8 mouse cellular contexts compared by ENCODE assay signal in the genomic region with DNA sequence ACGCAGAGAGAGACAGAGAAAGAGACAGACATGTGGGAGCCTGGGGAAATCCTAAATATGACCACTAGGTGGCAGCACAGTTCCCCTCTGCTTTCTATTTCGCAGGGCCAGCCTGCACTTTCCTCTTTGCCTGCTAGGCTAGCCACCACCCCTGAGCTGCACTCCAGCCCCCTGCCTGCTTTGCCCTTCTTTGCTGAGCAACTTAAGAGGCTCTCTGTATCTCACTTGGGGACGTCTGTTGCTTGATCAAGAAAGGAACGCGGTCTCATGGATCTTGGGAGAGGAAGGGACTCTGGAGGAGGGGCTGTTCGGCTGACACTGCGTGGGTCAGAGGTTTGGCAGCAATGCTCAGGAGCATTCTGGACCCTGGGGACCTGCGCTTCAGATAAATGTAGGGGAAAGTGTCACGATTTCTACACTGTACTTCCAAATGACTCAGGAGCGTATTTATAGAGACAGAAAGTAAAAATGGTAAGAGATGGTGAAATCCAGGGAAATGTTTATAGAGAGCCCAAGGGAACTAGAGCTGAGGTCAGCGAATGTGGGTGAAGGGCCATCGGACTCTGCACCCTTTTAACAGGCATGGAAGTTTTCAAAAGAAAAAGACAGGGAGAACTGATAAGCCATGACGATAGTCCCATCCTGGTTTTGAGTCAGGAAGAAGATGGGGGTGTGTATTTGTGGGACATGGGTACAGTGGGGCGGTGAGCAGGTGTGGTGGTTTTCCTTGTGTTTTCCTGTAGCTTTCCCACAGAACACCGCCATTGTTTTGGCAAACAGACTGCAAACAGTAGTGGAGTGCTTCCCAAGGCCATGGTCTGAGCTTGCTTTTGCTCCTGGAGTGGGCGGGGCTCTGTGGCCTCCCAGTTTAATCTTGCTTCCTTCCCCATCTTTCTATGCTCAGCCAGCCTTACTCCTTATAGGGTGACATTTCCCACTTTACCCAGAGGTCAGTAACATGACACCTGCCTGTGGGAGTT. TPM values are rescaled to one million over a fixed set of nuclear protein-coding genes. Genes with fewer than 3 reads are reported as not detected.
DNase-seq lines count a peak whose midpoint lies in the region; ATAC-seq and TF ChIP-seq lines count a peak whose summit lies in the region.

No protein-coding gene starts in this region.

- peak; percentile 98 for TF ChIP-seq CTCF in kidney, postnatal 0 days (IDR thresholded peaks at IDR 0.05; ENCODE audit: low read depth)

- peak overlapping the region; percentile 58; the same call in 1 of the 2 replicates for H3K9ac ChIP-seq in heart, embryonic 14.5 days (ENCODE audit: low read length)
- 0 out of 2 replicates have a peak overlapping the region, but pooled peaks have one; percentile 35 for H3K9ac ChIP-seq in kidney, postnatal 0 days (ENCODE audit: low read depth, low read length)
- no peak overlapping the region for H3K9ac ChIP-seq in liver, embryonic 11.5 days (ENCODE audit: low read depth, low read length)

- H3K9me3 ChIP-seq in heart, embryonic 14.5 days (ENCODE audit: control insufficient read depth, low read length), result no peaks in the 10 kb centered on the region
- no peaks in the 10 kb centered on the region for H3K9me3 ChIP-seq in kidney, postnatal 0 days (replicated peaks; ENCODE audit: low read length)
- no peaks in the 10 kb centered on the region for H3K9me3 ChIP-seq in liver, embryonic 11.5 days (ENCODE audit: control insufficient read depth, low read length)

- peak overlapping the region; percentile 65 for H3K4me2 ChIP-seq in heart, embryonic 14.5 days (ENCODE audit: low read length)
- H3K4me2 ChIP-seq in kidney, postnatal 0 days (ENCODE audit: low read length), result peak overlapping the region; percentile 57
- H3K4me2 ChIP-seq in liver, embryonic 11.5 days, result peak overlapping the region; percentile 63

- H3K36me3 ChIP-seq in heart, embryonic 14.5 days (ENCODE audit: control insufficient read depth, insufficient read depth, low read length), result no peaks in the 10 kb centered on the region
- H3K36me3 ChIP-seq in kidney, postnatal 0 days (ENCODE audit: insufficient read depth, low read length), result no peaks in the 10 kb centered on the region
- no peaks in the 10 kb centered on the region for H3K36me3 ChIP-seq in liver, embryonic 11.5 days (ENCODE audit: control insufficient read depth, insufficient read depth, low read length)

- peak overlapping the region; percentile 32 to 36 for H3K4me3 ChIP-seq in heart, embryonic 14.5 days (ENCODE audit: control insufficient read depth in 1 of 2, insufficient read depth in 1 of 2, low read depth in 1 of 2, low read length in 2 of 2)
- peak overlapping the region; percentile 10; the same call in 1 of the 2 replicates for H3K4me3 ChIP-seq in kidney, postnatal 0 days (replicated peaks; ENCODE audit: low read depth, low read length)
- no peak overlapping the region for H3K4me3 ChIP-seq in liver, embryonic 11.5 days (ENCODE audit: low read depth, low read length)

- H3K27me3 ChIP-seq in heart, embryonic 14.5 days (ENCODE audit: control insufficient read depth, insufficient read depth, low read length), result no peaks in the 10 kb centered on the region
- H3K27me3 ChIP-seq in kidney, postnatal 0 days (ENCODE audit: insufficient read depth, low read length), result no peaks in the 10 kb centered on the region
- H3K27me3 ChIP-seq in liver, embryonic 11.5 days (replicated peaks; ENCODE audit: control insufficient read depth, insufficient read depth, low read length), result no peaks in the 10 kb centered on the region

- WGBS in heart, embryonic 14.5 days, result 23% methylated on average over 16 of the region's 16 CpGs
- WGBS in kidney, postnatal 0 days, result 28% methylated on average over 16 of the region's 16 CpGs
- WGBS in liver, embryonic 11.5 days, result 20% methylated on average over 16 of the region's 16 CpGs

- no peak overlapping the region for H3K27ac ChIP-seq in heart, embryonic 14.5 days (replicated peaks in 1 of 2; ENCODE audit: control insufficient read depth in 1 of 2, insufficient read depth in 1 of 2, low read depth in 2 of 2, low read length in 2 of 2)
- H3K27ac ChIP-seq in kidney, postnatal 0 days, result peak overlapping the region; percentile 20; the same call in 1 of the 2 replicates
- 0 out of 2 replicates have a peak overlapping the region, but pooled peaks have one; percentile 51 for H3K27ac ChIP-seq in liver, embryonic 11.5 days (ENCODE audit: low read depth, low read length)

- H3K4me1 ChIP-seq in heart, embryonic 14.5 days (ENCODE audit: control insufficient read depth in 2 of 2, insufficient read depth in 2 of 2, low read length in 2 of 2), result peaks cover 6 to 11% of the 10 kb centered on the region in 2 experiments; a peak in 2 of 4 replicates
- 0 out of 2 replicates have a peak, but pooled peaks cover 5% of the 10 kb centered on the region for H3K4me1 ChIP-seq in kidney, postnatal 0 days (replicated peaks; ENCODE audit: insufficient read depth, low read length)
- peaks cover 8% of the 10 kb centered on the region; the same call in 1 of the 2 replicates for H3K4me1 ChIP-seq in liver, embryonic 11.5 days (replicated peaks; ENCODE audit: control insufficient read depth, insufficient read depth, low read length)

- DNase-seq in c-Kit-negative CD71-positive TER-119-positive erythroid progenitor cells, embryonic 14.5 days (ENCODE audit: low read depth, low spot score), result peak; percentile 32
- DNase-seq in kidney, postnatal 0 days (ENCODE audit: low spot score), result peak; percentile 92
- peak; percentile 70 for DNase-seq in liver, embryonic 11.5 days (ENCODE audit: low spot score)
- peak; percentile 31 to 35 for DNase-seq in spleen, postnatal 36 days (ENCODE audit: low spot score in 2 of 2)

- ATAC-seq in CD4-positive, CD25-positive, alpha-beta regulatory T cell, adult 4 months, result peak; percentile 78
- ATAC-seq in erythroid progenitor cell, adult 5-6 weeks (replicated peaks; ENCODE audit: low FRiP score, poor library complexity, severe bottlenecking), result 0 out of 2 replicates have a peak, but pooled peaks have one; percentile 62
- ATAC-seq in heart, embryonic 14.5 days (ENCODE audit: insufficient number of reproducible peaks, insufficient read depth, low FRiP score, low read depth), result no peak; the same call in 1 of the 2 replicates
- peak; percentile 70 for ATAC-seq in kidney, postnatal 0 days (replicated peaks; ENCODE audit: low FRiP score, low read depth)
- peak; percentile 71 for ATAC-seq in liver, embryonic 11.5 days (replicated peaks; ENCODE audit: low FRiP score)
- ATAC-seq in monocyte, adult 5-6 weeks (replicated peaks; ENCODE audit: insufficient number of reproducible peaks, low FRiP score, low TSS enrichment, poor library complexity, severe bottlenecking), result peak; percentile 90

RNA-seq across cellular contexts. Expression of gene Mesp1, which starts 12.7 kb away (rescaled TPM):
- not detected for polyA plus RNA-seq in CD4-positive, CD25-positive, alpha-beta regulatory T cell, adult 4 months (2017; shearing (Covaris generic))
- not detected in 2 replicates for total RNA-seq in erythroid progenitor cell, adult 5-6 weeks (2015; ENCODE audit: low replicate concordance)
- not detected in 2 replicates for total RNA-seq in erythroid progenitor cell, adult 5-6 weeks (2017; ENCODE audit: low replicate concordance)
- not detected in 2 replicates for polyA plus RNA-seq in heart, embryonic 14.5 days (2014; fragmentation: Nextera tagmentation; extraction: Ambion mirVana)
- 0.09 TPM in 1 of 2 replicates, not detected in the other for polyA plus RNA-seq in kidney, postnatal 0 days (2015; fragmentation: Nextera tagmentation; extraction: Ambion mirVana)
- polyA plus RNA-seq in liver, embryonic 11.5 days (2014; fragmentation: Nextera tagmentation; extraction: Ambion mirVana), result not detected in 2 replicates
- not detected in 3 replicates for total RNA-seq in monocyte, adult 5-6 weeks (2017)

RNA-seq across cellular contexts. Expression of gene Mesp2, which starts 29.6 kb away (rescaled TPM):
- polyA plus RNA-seq in CD4-positive, CD25-positive, alpha-beta regulatory T cell, adult 4 months (2017; shearing (Covaris generic)), result under 1 TPM in 1 of 2 experiments, not detected in 1; 0.42 TPM
- not detected in 2 replicates for total RNA-seq in erythroid progenitor cell, adult 5-6 weeks (2015; ENCODE audit: low replicate concordance)
- not detected in 2 replicates for total RNA-seq in erythroid progenitor cell, adult 5-6 weeks (2017; ENCODE audit: low replicate concordance)
- polyA plus RNA-seq in heart, embryonic 14.5 days (2014; fragmentation: Nextera tagmentation; extraction: Ambion mirVana), result 0.27 and 0.59 TPM in 2 replicates
- polyA plus RNA-seq in kidney, postnatal 0 days (2015; fragmentation: Nextera tagmentation; extraction: Ambion mirVana), result 0.45 and 0.48 TPM in 2 replicates
- polyA plus RNA-seq in liver, embryonic 11.5 days (2014; fragmentation: Nextera tagmentation; extraction: Ambion mirVana), result 0.11 and 0.21 TPM in 2 replicates
- total RNA-seq in monocyte, adult 5-6 weeks (2017), result not detected in 3 replicates

RNA-seq across cellular contexts. Expression of gene Wdr93, which starts 38.0 kb away (rescaled TPM):
- under 1 TPM in 1 of 2 experiments, not detected in 1; 0.28 TPM for polyA plus RNA-seq in CD4-positive, CD25-positive, alpha-beta regulatory T cell, adult 4 months (2017; shearing (Covaris generic))
- total RNA-seq in erythroid progenitor cell, adult 5-6 weeks (2015; ENCODE audit: low replicate concordance), result not detected in 2 replicates
- total RNA-seq in erythroid progenitor cell, adult 5-6 weeks (2017; ENCODE audit: low replicate concordance), result not detected in 2 replicates
- 0.39 and 0.50 TPM in 2 replicates for polyA plus RNA-seq in heart, embryonic 14.5 days (2014; fragmentation: Nextera tagmentation; extraction: Ambion mirVana)
- 0.26 and 0.41 TPM in 2 replicates for polyA plus RNA-seq in kidney, postnatal 0 days (2015; fragmentation: Nextera tagmentation; extraction: Ambion mirVana)
- 0.21 TPM in 1 of 2 replicates, not detected in the other for polyA plus RNA-seq in liver, embryonic 11.5 days (2014; fragmentation: Nextera tagmentation; extraction: Ambion mirVana)
- not detected in 3 replicates for total RNA-seq in monocyte, adult 5-6 weeks (2017)

RNA-seq across cellular contexts. Expression of gene Pex11a, which starts 38.0 kb away (rescaled TPM):
- polyA plus RNA-seq in CD4-positive, CD25-positive, alpha-beta regulatory T cell, adult 4 months (2017; shearing (Covaris generic)), result 1 to 10 TPM; 2.9 to 3.2 TPM
- 1.3 and 4.0 TPM in 2 replicates for total RNA-seq in erythroid progenitor cell, adult 5-6 weeks (2015; ENCODE audit: low replicate concordance)
- not detected in 2 replicates for total RNA-seq in erythroid progenitor cell, adult 5-6 weeks (2017; ENCODE audit: low replicate concordance)
- 9.4 and 9.8 TPM in 2 replicates for polyA plus RNA-seq in heart, embryonic 14.5 days (2014; fragmentation: Nextera tagmentation; extraction: Ambion mirVana)
- 21.2 and 22.0 TPM in 2 replicates for polyA plus RNA-seq in kidney, postnatal 0 days (2015; fragmentation: Nextera tagmentation; extraction: Ambion mirVana)
- 2.3 and 2.9 TPM in 2 replicates for polyA plus RNA-seq in liver, embryonic 11.5 days (2014; fragmentation: Nextera tagmentation; extraction: Ambion mirVana)
- total RNA-seq in monocyte, adult 5-6 weeks (2017), result 1.1 to 2.5 TPM in 2 of 3 replicates, not detected in the other

RNA-seq across cellular contexts. Expression of gene Plin1, which starts 48.2 kb away (rescaled TPM):
- not detected for polyA plus RNA-seq in CD4-positive, CD25-positive, alpha-beta regulatory T cell, adult 4 months (2017; shearing (Covaris generic))
- total RNA-seq in erythroid progenitor cell, adult 5-6 weeks (2015; ENCODE audit: low replicate concordance), result not detected in 2 replicates
- total RNA-seq in erythroid progenitor cell, adult 5-6 weeks (2017; ENCODE audit: low replicate concordance), result not detected in 2 replicates
- not detected in 2 replicates for polyA plus RNA-seq in heart, embryonic 14.5 days (2014; fragmentation: Nextera tagmentation; extraction: Ambion mirVana)
- polyA plus RNA-seq in kidney, postnatal 0 days (2015; fragmentation: Nextera tagmentation; extraction: Ambion mirVana), result 0.19 and 0.61 TPM in 2 replicates
- polyA plus RNA-seq in liver, embryonic 11.5 days (2014; fragmentation: Nextera tagmentation; extraction: Ambion mirVana), result not detected in 2 replicates
- not detected in 3 replicates for total RNA-seq in monocyte, adult 5-6 weeks (2017)

Comparison
In these comparisons a context has a peak if more than half of its experiments do, and no peak if none do; other contexts are left out.
1. DNase-seq: peak in every context shown above with its lines; median percentile 92 in kidney, postnatal 0 days; 70 in liver, embryonic 11.5 days; 33 in spleen, postnatal 36 days; 32 in c-Kit-negative CD71-positive TER-119-positive erythroid progenitor cells, embryonic 14.5 days.
2. H3K27ac ChIP-seq: peak in kidney, postnatal 0 days (single experiment) and liver, embryonic 11.5 days (single experiment); none in heart, embryonic 14.5 days (0 of 2).
3. Peak in every context shown above with its lines, with median percentiles within 50 percentile points of each other: H3K4me2 ChIP-seq.